Mouse (Mus musculus) 416B (cell line): ENCODE results near the gene Ash1l.
"Not testable (repeated sequence)": the region's sequence is repeated elsewhere in the genome, so short reads cannot be mapped to it uniquely, and the experiment has no call there.

Experiments used
- DNase-seq: peaks from one replicate; pipeline ENCODE4 v3.0.0; 2011; ENCODE audit warnings: low read depth

Ash1l gene

DNA sequence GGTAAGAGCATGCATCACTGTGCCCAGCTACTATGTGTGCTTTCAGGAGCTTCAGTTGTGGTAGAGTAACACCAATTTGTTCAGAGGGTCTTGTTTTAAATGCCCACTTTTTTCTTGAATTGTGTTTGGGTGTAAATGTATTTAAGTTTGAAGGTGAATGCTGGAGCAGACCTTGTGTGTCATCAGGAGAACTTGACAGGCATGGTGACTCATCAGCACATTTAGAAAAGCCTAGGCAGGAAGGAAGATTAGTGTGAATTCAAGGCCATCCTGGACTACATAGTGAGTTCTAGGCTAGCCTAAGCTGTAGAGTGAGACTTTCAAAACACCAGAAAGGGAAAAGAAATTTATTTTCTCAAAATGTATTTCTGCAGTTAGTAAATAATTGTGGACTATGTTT, 3.3 kb downstream of the Ash1l start:
- peak; percentile 81 for DNase-seq

DNA sequence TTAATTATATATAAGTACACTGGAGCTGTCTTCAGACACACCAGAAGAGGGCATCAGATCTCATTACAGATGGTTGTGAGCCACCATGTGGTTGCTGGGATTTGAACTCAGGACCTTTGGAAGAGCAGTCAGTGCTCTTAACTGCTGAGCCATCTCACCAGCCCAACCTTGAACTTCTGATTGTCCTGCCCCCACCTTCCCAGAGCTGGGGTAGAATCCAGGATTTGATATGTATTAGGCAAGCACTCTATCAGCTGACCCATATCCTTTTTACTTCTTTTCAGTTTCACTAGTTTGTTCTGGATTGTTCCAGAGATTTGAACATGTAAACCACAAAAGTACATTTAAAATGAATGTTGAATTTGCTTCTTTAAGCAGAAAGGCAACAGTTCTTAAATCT, 12.8 kb downstream of the Ash1l start:
- not testable (repeated sequence) for DNase-seq

DNA sequence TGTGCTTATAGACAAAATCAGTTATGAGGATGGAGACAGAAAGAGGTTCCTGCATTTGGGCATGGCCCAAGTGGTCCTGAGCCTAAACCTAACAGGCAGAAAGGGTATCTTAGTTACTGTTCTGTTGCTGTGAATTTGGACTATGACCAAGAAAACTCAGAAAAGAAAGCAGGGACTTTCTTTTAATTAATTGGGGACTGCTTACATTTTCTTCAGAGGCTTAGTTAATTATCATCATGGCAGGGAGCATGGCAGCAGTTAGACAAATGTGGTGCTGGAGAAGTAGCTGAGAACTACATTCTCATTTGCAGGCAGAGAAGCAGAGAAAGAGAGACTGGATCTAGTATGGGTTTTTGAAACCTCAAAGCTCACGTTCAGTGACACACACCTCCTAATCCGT, 24.6 kb downstream of the Ash1l start:
- DNase-seq = no peak

DNA sequence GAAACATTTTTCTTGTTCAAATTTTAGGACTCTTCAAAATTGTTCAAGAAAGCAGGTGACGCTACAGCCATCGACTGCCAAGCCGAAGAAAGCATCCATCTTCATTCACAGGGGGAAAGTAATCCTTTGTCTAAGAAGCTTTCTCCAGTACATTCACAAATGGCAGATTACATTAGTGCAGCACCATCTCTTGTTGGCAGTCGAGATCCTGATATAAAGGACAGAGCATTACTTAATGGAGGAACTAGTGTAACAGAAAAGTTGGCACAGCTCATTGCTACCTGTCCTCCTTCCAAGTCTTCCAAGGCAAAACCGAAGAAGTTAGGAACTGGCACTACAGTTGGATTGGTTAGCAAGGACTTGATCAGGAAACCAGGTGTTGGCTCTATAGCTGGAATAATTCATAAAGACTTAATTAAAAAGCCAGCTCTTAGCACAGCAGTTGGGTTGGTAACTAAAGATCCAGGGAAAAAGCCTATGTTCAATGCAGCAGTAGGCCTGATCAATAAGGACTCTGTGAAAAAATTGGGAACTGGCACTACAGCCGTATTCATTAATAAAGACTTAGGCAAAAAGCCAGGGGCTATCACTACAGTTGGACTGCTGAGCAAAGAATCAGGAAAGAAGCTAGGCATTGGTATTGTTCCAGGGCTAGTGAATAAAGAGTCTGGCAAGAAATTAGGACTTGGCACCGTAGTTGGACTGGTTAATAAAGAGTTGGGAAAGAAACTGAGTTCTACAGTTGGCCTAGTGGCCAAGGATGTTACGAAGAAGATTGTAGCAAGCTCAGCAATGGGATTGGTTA, 31.0 kb downstream of the Ash1l start:
- DNase-seq = no peak

DNA sequence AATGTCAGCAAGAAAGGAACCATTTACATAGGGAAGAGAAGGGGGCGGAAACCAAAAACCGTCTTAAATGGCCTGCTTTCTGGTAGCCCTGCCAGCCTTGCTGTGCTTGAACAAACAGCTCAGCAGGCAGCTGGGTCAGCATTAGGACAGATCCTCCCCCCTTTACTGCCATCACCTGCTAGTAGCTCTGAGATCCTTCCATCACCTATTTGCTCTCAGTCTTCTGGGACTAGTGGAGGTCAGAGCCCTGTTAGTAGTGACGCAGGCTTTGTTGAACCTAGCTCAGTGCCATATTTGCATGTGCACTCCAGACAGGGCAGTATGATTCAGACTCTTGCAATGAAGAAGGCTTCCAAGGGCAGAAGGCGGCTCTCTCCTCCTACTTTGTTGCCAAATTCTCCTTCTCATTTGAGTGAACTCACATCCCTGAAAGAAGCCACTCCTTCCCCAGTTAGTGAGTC, 33.5 kb downstream of the Ash1l start:
- no peak for DNase-seq

DNA sequence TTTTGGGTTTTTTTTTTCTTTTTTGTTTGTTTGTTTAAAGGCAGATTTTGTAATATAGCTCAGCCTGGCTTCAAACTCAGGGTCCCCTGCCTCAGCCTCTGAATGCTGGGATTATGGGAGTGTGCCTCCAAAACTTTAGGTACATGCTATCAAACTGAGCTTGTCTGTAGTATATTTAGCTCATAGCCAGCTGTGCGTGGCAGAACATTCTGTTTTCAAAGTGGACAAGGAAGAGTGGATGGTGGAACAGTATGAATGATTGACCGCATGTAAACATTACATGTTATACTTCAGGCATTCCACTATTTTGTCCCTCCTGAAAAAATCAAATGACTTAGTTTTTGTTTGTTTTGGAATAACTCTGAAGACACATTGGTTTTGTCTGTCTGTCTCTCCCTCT, 42.4 kb downstream of the Ash1l start:
- no peak for DNase-seq

DNA sequence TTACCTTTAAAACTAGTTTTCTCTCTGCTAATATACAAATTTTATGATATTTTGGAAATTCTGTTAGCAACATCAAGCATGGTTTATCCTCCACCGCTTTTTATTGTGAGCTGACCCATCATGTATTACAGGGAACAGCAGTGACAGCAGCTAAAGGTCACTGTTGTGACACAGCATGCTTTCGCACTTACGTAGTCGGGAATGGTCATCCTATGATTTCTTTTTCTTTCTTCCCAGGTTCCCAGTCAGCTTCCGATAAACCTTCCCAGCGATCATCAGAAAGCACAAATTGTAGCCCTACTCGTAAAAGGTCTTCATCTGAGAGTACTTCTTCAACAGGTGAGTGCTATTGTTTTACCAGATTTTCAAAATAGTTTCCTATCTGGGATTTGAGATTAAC, 51.1 kb downstream of the Ash1l start:
- no peak for DNase-seq

DNA sequence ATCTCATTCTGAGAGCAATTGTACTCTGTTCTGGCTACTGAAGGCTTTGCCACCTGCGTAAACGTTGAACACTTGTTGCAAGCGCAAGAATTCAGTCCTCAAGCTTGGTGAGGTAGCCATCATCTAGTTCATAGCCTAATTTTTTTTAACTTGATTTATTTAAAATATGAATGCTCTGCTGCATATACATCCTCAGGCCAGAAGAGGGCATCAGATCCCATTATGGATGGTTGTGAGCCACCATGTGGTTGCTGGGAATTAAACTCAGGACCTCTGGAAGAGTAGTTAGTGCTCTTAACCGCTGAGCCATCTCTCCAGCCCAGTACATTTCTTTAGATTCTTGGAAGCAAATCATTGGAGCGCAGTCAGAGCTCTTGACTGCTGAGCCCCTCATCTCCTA, 80.5 kb downstream of the Ash1l start:
- peak; percentile 15 for DNase-seq

DNA sequence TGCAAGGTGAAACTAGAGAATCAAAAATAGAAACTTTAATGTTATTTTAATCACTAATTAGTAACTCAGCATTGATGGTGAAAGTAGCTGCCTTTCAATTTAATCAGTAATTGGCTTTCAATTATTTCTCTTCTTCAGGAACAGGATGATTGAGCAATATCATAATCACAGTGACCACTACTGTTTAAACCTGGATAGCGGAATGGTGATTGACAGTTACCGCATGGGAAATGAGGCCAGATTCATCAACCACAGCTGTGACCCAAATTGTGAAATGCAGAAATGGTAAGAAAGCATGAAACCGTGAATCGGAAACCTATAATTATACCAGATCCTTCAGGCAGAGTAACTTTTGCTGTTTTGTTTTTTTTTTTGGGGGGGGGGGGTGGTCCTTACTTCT, 92.9 kb downstream of the Ash1l start:
- peak; percentile 65 for DNase-seq

DNA sequence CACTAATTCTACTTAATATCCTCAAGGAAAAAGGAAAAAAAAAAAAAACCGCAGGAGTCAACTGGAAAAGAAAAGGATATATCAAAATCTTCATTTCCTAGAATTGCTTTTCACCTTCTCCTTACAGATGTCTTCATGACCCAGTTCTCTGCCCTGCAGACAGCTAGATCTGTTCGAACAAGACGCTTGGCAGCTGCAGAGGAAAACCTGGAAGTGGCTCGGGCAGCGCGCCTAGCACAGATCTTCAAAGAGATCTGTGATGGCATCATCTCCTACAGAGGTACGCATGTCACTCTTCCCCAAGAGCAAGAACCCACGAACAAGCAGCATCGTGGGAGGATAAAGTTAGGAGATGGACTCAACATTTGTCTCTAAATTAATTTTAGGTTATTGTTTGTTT, 107.9 kb downstream of the Ash1l start:
- no peak for DNase-seq

DNA sequence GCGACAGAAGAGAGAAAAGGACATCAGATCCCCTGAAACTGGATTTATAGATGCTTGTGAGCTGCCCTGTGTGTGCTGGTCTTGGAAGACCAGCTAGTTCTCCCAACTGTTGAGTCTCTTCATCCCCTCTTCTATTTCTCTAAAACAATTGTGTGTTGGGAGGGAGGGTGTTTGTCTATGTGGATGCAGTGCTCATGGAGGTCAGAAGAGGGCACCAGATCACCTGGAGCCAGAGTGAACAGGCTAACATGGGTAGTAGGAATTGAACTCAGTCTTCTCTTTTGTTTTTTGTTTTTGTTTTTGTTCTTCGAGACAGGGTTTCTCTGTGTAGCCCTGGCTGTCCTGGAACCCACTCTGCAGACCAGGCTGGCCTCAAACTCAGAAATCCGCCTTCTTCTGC, 108.4 kb downstream of the Ash1l start:
- DNase-seq = peak; percentile 59

DNA sequence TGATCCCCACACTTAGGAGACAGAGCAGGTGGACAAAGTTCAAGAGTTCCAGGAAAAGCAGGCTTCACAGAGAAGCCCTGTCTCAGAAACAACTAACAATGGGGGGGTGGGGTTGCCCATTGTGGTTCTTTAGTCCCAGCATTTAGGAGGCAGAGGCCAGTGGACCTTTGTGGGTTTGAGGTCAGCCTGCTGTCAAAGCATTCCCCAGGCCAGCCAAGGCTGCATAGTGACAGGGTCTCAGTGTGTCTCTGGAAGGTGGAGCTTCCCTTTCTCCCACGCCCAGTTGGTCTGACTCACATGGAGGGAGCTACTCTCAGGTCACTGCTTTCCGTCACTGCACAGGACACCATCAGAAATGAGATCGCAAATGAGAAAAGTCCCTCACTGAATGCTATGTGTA, 111.3 kb downstream of the Ash1l start:
- DNase-seq = peak; percentile 48

DNA sequence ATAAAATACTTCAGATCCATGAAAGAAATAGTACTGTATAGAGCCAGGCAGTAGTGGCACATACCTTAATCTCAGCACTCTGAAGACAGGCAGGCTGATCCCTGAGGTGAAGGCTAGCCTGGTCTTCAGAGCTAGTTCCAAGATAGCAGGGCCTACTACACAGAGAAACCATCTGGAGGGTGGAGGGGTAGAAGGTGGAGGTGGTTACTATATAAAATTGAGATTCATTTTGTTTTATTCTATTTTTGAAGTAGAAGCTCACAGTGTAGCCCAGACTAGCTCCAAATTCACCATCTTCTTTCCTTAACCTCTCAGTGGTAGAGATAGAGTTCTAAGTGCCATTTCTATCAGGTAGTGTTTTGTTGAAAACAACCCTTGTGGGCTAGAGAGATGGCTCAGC, 116.8 kb downstream of the Ash1l start:
- no peak for DNase-seq

DNA sequence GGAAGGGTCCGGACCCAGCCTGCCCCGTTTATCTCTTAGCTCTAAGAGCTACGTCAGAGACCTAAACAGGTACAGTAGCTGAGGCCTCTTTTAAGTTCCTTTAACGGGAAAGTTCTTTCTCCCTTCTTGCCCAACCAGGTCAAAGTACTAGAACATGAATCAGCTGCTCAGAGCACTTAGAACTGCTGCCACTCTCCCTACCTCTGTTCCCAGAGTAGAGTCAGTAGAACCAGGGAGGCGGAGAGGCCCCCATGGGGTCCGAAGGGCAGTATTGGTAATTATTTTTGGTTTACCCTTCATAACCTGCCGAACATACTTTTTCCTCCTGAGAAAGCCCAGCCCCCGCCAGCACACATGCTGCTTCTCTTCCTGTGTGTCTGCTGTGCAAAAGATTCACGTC, 127.0 kb downstream of the Ash1l start:
- no peak for DNase-seq

DNA sequence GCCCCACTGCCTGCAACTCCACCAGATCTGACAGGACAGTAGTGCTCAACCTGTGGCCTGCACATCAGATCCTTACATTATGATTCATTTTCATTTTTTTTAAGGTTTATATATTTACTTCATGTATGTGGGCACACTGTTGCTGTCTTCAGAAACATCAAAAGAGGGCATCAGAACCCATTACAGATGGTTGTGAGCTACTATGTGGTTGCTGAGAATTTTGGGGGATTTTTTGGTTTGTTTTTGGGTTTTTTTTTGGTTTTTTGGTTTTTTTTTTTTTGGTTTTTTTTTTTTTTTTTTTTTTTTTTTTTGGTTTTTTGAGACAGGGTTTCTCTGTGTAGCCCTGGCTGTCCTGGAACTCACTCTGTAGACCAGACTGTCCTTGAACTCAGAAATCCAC, 131.9 kb downstream of the Ash1l start:
- DNase-seq = not testable (repeated sequence)

DNA sequence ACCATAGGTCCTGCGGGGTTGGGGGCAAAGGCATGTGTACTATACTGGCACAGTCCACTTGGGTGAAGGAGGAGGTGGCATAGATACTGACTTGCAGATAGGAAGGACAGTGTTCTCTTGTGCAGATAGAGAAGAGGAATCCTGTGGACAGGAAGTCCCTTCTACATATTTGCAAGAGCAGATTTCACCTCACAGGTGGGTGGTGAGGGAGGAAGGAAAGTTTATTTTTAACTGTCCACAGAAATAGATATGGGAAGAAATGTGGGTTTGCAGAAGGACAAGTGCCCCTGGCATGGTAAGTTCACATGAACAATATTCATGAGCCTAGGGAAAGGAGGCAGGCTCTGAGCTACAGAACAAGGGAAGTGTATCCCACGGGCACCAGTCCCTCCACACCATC, 133.7 kb downstream of the Ash1l start:
- no peak for DNase-seq

DNA sequence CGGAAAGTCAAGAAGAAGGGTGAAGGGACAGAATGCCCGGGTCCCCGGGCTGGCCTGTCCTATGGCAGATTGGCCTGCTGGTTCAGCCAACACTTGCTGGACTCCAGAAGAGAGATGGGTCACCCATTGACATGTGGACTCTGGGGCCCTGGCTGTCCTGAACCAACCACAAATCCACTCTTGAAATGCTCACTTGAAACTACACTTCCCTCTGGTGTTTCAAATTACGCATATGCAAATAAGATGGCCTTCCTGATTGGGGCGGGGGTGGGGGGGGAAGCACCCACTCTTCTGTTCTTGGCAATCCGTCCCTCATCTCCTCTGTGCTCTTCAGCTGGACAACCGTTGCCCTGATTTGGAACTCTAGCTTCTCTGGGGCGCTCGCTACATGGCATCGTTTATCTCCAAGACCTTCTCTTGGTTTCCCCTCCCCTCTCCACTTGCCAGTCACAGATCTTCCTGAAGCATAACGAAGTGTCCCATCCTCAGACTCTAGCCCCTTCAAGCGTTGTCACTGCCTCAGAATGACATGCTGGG, 134.3 kb downstream of the Ash1l start:
- no peak for DNase-seq

DNA sequence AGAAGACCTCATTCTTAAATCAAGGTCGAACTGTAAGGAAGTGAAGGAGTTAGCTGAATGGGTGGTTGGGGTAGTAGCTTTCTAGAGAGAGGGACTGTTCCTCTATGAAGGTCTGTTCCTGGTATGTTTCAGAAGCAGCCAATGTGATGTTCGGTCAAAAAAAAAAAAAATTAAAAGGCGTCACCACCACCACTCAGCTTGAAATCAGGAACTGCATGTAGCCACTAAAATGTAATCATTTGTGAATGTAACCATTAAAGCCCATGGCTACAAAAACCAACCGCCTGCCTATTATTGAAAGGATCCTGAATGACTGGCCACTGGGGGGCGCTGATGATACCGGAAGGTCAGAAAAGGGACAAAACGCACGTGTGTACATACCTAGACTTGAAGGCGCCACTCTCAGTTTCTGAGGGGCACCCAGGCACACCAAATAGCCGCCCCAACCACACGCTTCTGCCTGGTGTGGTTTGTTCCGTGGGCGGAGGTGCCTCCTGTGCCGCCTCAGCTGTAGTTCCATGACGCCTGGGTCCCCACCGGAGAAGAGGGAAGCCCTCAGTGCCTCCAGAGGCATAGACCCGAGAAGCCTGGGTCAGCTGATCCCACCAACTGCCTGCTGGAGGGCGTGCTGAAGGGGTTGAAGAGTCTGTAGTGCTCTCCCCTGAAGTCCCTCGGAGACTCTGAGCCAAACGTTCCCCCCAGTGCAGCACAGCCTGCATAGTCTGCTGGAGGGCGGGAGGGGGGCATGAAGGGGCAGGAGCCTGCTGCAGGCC, 137.1 kb downstream of the Ash1l start:
- peak; percentile 90 for DNase-seq

DNA sequence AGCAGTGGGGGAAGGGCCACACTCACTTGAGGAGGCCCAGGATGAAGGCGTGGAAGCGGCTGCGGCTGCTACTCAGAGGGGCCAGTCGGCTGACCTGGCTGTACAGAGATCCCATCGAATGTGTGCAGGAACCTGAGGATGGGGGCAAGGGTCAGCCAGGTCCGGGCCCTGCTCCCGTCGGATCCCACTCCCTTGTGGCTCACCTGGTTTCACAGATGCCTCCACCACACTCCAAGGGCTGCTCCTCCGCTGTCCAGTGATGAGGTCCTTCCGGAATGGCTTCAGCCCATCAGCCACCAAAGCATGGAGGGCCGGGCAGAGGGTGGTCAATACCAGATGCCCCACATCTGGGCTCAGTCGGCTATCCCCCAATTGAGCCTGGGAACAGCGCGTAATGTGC, 138.6 kb downstream of the Ash1l start:
- DNase-seq = no peak

DNA sequence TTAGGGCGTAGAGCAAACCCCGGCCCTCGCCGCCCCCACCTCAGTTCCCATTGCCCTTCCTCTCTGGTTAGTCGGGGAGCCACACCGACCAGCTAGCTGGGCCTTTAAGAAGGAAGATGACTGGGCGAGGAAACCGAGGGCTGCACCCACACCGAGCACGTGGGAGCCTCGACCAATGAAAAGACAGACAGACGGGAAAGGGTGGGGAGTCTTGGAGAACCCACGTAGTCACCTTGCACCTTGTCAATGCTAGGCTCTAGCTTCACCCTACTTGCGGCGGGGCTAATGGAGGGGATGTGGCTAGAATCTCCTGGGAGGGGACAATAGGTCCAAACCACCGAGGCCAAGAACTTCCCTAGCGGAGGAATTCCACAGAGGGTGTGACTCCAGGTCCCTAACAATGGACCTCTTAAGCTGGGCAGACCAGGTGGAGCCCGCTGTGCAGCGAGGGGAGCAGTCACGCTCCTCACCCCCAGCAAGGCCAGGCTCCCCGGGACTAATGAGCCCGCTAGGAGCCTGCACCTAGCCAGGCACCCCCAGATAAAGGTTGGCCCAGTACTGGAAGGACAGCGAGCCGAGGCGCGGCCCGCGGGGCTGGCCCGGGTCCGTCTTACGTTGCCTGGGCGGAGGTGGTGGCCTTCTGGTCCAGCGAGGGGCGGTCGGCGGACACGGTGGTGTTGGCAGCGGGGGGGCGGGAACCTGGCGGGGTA, 139.6 kb downstream of the Ash1l start:
- DNase-seq = peak; percentile 94

DNA sequence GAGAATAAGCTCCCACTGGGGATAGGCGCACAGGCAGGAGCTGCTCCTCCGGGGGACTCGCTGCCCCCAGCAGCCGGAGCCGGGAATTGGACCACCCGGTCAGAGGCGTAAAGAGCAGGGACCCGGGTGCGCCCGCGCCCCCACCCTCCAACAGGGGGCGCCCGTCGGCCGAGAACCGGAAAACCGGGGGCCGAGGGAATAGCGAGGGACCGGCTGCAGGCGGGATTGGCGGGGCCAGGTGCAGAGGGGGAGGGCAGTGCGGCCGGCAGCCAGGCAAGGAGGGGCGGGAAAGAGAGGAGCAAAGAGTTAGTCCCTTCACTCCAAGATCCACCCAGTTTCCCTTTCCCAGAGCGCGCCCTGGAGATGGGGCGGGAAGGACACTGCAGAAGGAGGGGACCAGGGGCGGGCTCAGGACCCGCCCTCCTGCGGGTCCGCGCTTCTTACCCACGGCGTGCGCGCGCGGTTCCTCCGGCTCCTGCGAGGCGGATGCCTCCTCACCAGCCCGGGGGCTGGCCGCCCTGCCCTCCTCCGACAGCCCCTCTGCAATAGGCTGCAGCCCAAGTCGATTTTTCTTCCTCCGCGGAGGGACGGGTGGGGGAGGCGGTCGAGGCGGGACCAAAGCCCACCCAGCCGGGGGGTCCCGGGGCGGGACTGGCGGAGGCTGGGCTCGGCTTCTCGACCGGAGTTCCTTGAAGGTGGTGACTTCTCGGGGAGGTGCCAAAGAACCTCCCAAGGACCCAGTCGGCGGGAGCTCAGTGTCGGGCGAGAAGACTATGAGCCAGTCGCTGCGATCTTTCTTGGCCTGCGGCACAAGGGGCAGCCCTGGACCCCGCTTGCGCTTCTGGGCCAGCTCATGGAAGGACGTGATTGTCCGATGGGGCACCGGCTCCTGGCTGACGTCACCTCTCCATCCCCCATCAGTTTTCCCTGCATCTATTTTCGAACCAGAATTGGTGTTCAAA, 140.6 kb downstream of the Ash1l start:
- DNase-seq = peak; percentile 75
